Mouse (Mus musculus) c-Kit-positive CD71-positive TER-119-negative erythroid progenitor cells, embryonic 14.5 days (primary cell): ENCODE results near the gene Setd2.

ENCODE experiments used
- DNase-seq: peaks from one replicate; pipeline ENCODE4 v3.0.0-alpha.2; 2013; ENCODE audit warnings: low read depth

Setd2 gene

GRCm38 (mm10) chr9:110623416-110624195 is 91.2 kb downstream of the Setd2 start:
- DNase-seq, result no peak

GRCm38 (mm10) chr9:110624361-110625166 is 92.2 kb downstream of the Setd2 start, which contains the start of gene Nradd:
Gene Nradd, minus strand, starts transcription at chr9:110624452.
- peak; percentile 82 for DNase-seq

GRCm38 (mm10) chr9:110625350-110625908 is 93.0 kb downstream of the Setd2 start:
- DNase-seq, result no peak

GRCm38 (mm10) chr9:110630171-110630570 is 97.8 kb downstream of the Setd2 start:
- DNase-seq, result no peak

GRCm38 (mm10) chr9:110631191-110631590 is 98.8 kb downstream of the Setd2 start:
- DNase-seq, result no peak

GRCm38 (mm10) chr9:110631651-110632275 is 99.4 kb downstream of the Setd2 start:
- no peak for DNase-seq

GRCm38 (mm10) chr9:110632671-110633070 is 100.3 kb downstream of the Setd2 start:
- no peak for DNase-seq

- DNase-seq, result no peak
Measured at GRCm38 (mm10) chr9:110633882-110634281, 101.5 kb downstream of the Setd2 start.

GRCm38 (mm10) chr9:110635225-110635624 is 102.8 kb downstream of the Setd2 start:
- DNase-seq, result peak; percentile 63

- no peak for DNase-seq
Measured at GRCm38 (mm10) chr9:110638611-110639021, 106.2 kb downstream of the Setd2 start.

GRCm38 (mm10) chr9:110641006-110641405 is 108.6 kb downstream of the Setd2 start:
- DNase-seq, result no peak

GRCm38 (mm10) chr9:110642812-110643524 is 110.6 kb downstream of the Setd2 start:
- no peak for DNase-seq

GRCm38 (mm10) chr9:110643787-110644186 is 111.4 kb downstream of the Setd2 start:
- DNase-seq, result no peak

- DNase-seq, result no peak
Measured at GRCm38 (mm10) chr9:110644295-110644694, 111.9 kb downstream of the Setd2 start.

- DNase-seq, result no peak
Measured at GRCm38 (mm10) chr9:110645219-110645618, 112.8 kb downstream of the Setd2 start.

GRCm38 (mm10) chr9:110649775-110650174 is 117.4 kb downstream of the Setd2 start:
- no peak for DNase-seq

GRCm38 (mm10) chr9:110651931-110652722 is 119.7 kb downstream of the Setd2 start:
- no peak for DNase-seq

- no peak for DNase-seq
Measured at GRCm38 (mm10) chr9:110652963-110653654, 120.7 kb downstream of the Setd2 start.

- peak; percentile 88 for DNase-seq
Measured at GRCm38 (mm10) chr9:110653655-110654461, 121.5 kb downstream of the Setd2 start, which contains the start of gene Nbeal2. Gene Nbeal2, minus strand, starts transcription at chr9:110654161.
